Mouse (Mus musculus) hindbrain, embryonic 14.5 days (tissue): ENCODE results near the gene Ubash3a. TPM values are rescaled to one million over a fixed set of nuclear protein-coding genes. Genes with fewer than 3 reads are reported as not detected.
"Not testable (repeated sequence)": the region's sequence is repeated elsewhere in the genome, so short reads cannot be mapped to it uniquely, and the experiment has no call there.

Experiments used
- ATAC-seq: fragments of 200-750 bp; cut with Nextera tagmentation; 2 replicates; pipeline ENCODE4 v1.8.0; 2017; ENCODE audit warnings: moderate number of reproducible peaks, mild to moderate bottlenecking, moderate TSS enrichment, moderate library complexity; ENCODE audit not compliant: low FRiP score
- DNase-seq: peaks from one replicate; pipeline ENCODE4 v3.0.0-alpha.2; 2015; ENCODE audit warnings: low spot score
- H3K27ac ChIP-seq: fragments of 300-500 bp; sonication (generic); 2 replicates; pipeline ENCODE4 v1.5.1; 2014; ENCODE audit warnings: mild to moderate bottlenecking, moderate library complexity
- H3K27me3 ChIP-seq: fragments of 300-500 bp; sonication (generic); 2 replicates; pipeline ENCODE4 v1.6.1; 2014; ENCODE audit warnings: mild to moderate bottlenecking, low read length, mixed read lengths; ENCODE audit not compliant: control insufficient read depth, insufficient read depth
- H3K36me3 ChIP-seq: fragments of 300-500 bp; sonication (generic); replicated peaks from 2 replicates; pipeline ENCODE4 v1.6.1; 2014; ENCODE audit not compliant: control insufficient read depth, insufficient read depth
- H3K4me1 ChIP-seq: fragments of 300-500 bp; sonication (generic); replicated peaks from 2 replicates; pipeline ENCODE4 v1.6.1; 2014; ENCODE audit warnings: antibody characterized with exemption, low read length, mixed read lengths; ENCODE audit not compliant: control insufficient read depth, insufficient read depth
- H3K4me2 ChIP-seq: fragments of 300-500 bp; sonication (generic); replicated peaks from 2 replicates; pipeline ENCODE4 v1.6.1; 2014; ENCODE audit warnings: mild to moderate bottlenecking, moderate library complexity
- H3K4me3 ChIP-seq: fragments of 300-500 bp; sonication (generic); replicated peaks from 2 replicates; pipeline ENCODE4 v1.5.1; 2014; ENCODE audit warnings: mild to moderate bottlenecking, low read length
- H3K9ac ChIP-seq: fragments of 300-500 bp; sonication (generic); 2 replicates; pipeline ENCODE4 v1.6.1; 2014
- H3K9me3 ChIP-seq: fragments of 300-500 bp; sonication (generic); 2 replicates; pipeline ENCODE4 v1.6.1; 2016; ENCODE audit warnings: low read length; ENCODE audit not compliant: control insufficient read depth
- WGBS: fragments of 180-500 bp; shearing (Covaris S2); extraction: QIAGEN DNeasy Blood & Tissue Kit; methylation state at CpG from one replicate; pipeline ENCODE4 v1.1.7; 2014; 5-methylcytosine and 5-hydroxymethylcytosine counted together
- polyA plus RNA-seq: library from polyadenylated mRNA; unstranded; fragments of >200 nt; fragmentation: Nextera tagmentation; extraction: Ambion mirVana; gene quantifications from 2 replicates; pipeline ENCODE4 v1.2.1, GENCODE M21; 2014

The Ubash3a gene
- polyA plus RNA-seq, 1 experiment from 2014 or later: not detected

DNA sequence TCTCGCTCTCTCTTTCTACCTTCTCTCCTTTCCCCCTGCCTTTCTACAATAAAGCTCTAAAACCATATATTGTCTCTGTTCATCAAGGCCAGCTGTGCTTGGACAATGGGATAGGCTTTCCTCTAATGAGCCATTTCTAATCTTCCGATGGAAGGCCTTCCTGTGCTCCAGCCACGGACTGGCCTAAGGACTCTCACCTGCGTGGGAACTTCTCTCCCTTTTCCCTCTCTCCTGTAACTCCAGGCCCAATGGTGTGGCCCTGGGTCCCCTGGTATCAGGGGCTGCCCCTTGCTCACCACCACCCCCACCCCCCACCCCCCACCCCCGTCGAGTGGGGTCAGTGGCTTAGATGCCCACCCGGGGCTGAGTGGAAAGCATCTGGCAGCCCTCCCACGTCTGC lies 63.1 kb downstream of the Ubash3a start:
- H3K36me3 ChIP-seq, H3K4me3 ChIP-seq, DNase-seq, ATAC-seq, H3K27ac ChIP-seq, H3K4me1 ChIP-seq, H3K9me3 ChIP-seq, H3K9ac ChIP-seq, H3K27me3 ChIP-seq, H3K4me2 ChIP-seq: not testable (repeated sequence)
- 84% methylated on average over 8 of the region's 8 CpGs for WGBS

DNA sequence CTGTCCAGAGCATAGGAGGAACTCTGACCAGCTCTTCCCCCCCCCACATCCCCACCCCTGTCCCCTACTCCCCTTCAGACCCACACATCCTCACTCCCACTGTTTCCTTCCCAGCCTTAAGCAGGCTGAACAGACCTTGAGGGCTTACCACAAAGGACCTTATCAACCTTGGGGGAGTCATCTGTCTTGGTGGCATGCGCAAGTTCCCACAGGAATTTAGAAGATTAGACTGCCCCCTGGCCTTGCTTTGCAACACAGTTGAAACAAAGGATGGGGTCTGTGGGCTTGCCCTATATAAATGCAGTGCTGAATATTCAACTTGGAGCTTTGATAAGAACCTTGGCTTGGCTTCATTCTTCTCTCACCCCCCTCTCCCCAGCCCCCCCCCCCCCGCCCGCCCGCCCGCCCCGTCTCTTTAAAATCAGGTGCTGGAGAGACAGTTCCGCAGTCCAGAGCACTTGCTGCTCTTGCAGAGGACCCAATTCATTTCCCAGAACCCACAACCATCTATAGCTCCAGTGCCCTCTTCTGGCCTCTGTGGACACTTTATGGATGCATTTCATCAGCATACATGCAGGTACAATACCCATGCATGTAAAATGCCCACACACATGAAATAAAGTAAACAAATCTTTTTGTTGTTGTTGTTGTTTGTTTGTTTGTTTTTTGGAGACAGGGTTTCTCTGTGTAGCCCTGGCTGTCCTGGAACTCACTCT lies 63.6 kb downstream of the Ubash3a start:
- Histone ChIP-seq H3K4me1 (no peaks in the 10 kb centered on the region), H3K4me3 (no peak overlapping the region), H3K36me3 (no peaks in the 10 kb centered on the region), H3K9ac (no peak overlapping the region), H3K9me3 (no peaks in the 10 kb centered on the region), H3K27me3 (no peaks in the 10 kb centered on the region), H3K27ac (no peak overlapping the region), H3K4me2 (no peak overlapping the region)
- ATAC-seq: no peak
- WGBS: 57% methylated on average over 6 of the region's 7 CpGs
- DNase-seq: no peak

DNA sequence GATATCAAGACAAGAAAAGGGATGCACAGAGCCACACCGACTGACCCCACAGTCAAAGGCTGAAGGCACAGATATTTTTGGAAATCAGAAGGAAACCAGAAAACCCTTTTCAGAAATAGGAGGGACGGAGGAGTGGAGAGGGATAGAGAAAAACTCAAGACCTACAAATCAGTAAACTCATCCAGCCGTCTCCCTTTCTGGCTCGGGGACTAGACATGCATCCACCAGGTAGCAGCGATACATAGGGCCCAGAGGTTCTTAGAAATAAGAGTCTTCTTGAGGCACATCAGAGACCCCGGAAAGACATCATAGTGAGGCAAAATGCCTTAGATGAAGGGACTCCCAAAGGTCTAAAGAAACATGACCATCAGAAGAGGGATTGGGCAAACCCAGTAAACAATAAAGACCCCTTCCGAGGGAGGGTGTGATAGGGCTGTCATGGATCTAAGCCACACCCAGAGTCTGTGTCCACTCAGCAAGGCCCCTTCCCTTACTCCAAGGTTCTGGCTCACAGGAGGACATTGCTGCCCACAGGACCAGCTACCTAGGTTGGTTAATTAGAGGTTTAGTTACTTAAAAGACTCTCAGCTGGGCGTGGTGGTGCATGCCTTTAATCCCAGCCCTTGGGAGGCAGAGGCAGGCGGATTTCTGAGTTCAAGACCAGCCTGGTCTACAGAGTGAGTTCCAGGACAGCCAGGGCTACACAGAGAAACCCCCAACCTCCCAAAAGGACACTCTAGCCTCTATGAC lies 64.9 kb downstream of the Ubash3a start:
- no peak for ATAC-seq
- DNase-seq: no peak

DNA sequence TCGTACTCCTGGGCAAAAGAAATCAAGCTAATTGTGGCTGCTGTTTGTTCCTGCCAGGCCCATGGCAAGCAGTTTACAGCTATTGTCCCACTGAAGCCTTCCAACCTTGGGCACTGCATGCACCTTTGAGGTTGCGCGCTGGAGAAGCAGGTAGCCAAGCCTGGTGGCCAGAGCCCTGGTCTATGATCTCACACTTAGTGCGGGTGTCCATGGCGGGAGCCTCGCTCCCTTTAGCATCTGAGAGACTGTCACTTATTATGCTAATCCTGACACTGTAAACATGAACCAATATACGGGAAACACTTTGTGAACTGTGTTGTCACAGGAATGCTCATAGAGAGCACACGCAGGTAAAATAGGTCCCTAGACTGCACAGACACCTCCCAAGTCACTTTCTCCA lies 66.0 kb downstream of the Ubash3a start:
- H3K9me3 ChIP-seq: no peaks in the 10 kb centered on the region
- no peak overlapping the region for H3K27ac ChIP-seq
- WGBS: 90% methylated on average over 8 of the region's 8 CpGs
- H3K9ac ChIP-seq: no peak overlapping the region
- no peak for ATAC-seq
- H3K4me3 ChIP-seq: no peak overlapping the region
- no peak for DNase-seq
- H3K36me3 ChIP-seq: no peaks in the 10 kb centered on the region
- no peak overlapping the region for H3K4me2 ChIP-seq
- no peaks in the 10 kb centered on the region for H3K27me3 ChIP-seq
- peaks cover 6% of the 10 kb centered on the region; the same call in 1 of the 2 replicates for H3K4me1 ChIP-seq

More for the DNA sequence above, 64.9 kb downstream of the Ubash3a start:
- H3K9me3 ChIP-seq: no peaks in the 10 kb centered on the region
- no peak overlapping the region for H3K9ac ChIP-seq
- H3K36me3 ChIP-seq: no peaks in the 10 kb centered on the region
- H3K27ac ChIP-seq: no peak overlapping the region
- no peak overlapping the region for H3K4me3 ChIP-seq
- 87% methylated on average over 9 of the region's 9 CpGs for WGBS
- H3K4me1 ChIP-seq: peaks cover 3% of the 10 kb centered on the region; the same call in 1 of the 2 replicates
- no peak overlapping the region for H3K4me2 ChIP-seq
- no peaks in the 10 kb centered on the region for H3K27me3 ChIP-seq

DNA sequence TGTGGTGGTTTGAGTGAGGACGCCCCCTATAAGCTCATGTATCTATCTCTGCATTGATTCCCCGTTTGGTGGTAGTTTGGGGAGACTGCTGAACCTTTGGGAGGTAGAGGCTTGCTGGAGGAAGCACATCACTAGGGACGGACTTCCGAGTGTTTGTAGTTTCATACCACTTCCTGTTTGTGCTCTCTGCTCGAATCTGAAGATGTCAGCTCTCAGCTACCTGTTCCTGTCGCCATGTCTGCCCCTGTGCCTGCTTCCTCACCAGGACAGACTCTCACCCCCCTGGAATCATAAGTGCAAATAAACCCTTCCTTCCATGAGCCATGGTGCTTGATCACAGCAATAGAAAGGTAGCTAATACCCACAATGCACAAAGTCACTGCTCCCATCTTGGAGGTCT lies 67.5 kb downstream of the Ubash3a start:
- WGBS: 81% methylated on average over 6 of the region's 6 CpGs

GRCm38 (mm10) chr17:31276207-31276921 lies 68.7 kb downstream of the Ubash3a start:
- H3K4me1 ChIP-seq: peaks cover 6% of the 10 kb centered on the region; the same call in 1 of the 2 replicates

More for the DNA sequence above, 67.5 kb downstream of the Ubash3a start:
- H3K27ac ChIP-seq: no peak overlapping the region
- H3K4me3 ChIP-seq: no peak overlapping the region
- DNase-seq (no peak), ATAC-seq (no peak)
- H3K36me3 ChIP-seq: no peaks in the 10 kb centered on the region
- peaks cover 6% of the 10 kb centered on the region; the same call in 1 of the 2 replicates for H3K4me1 ChIP-seq
- no peaks in the 10 kb centered on the region for H3K9me3 ChIP-seq
- no peaks in the 10 kb centered on the region for H3K27me3 ChIP-seq
- H3K4me2 ChIP-seq: no peak overlapping the region
- H3K9ac ChIP-seq: no peak overlapping the region

GRCm38 (mm10) chr17:31276922-31277918 lies 69.5 kb downstream of the Ubash3a start, which contains the start of gene Rsph1:
Gene Rsph1 (minus strand): TSS chr17:31277383.
- Histone ChIP-seq H3K4me3 (peak within 1 kb of the TSS; percentile 38), H3K36me3 (no peaks in the 10 kb centered on the region), H3K4me2 (peak within 1 kb of the TSS; percentile 77), H3K9me3 (no peaks in the 10 kb centered on the region), H3K27ac (no peak within 1 kb of the TSS), H3K4me1 (peaks cover 6% of the 10 kb centered on the region; the same call in 1 of the 2 replicates), H3K9ac (peak within 1 kb of the TSS; percentile 34), H3K27me3 (no peaks in the 10 kb centered on the region)
- 10% methylated on average over 44 of the region's 44 CpGs for WGBS
- ATAC-seq (peak; percentile 92), DNase-seq (peak; percentile 96)

More at GRCm38 (mm10) chr17:31276207-31276921, 68.7 kb downstream of the Ubash3a start:
- H3K36me3 ChIP-seq: no peaks in the 10 kb centered on the region
- H3K9me3 ChIP-seq: no peaks in the 10 kb centered on the region
- H3K4me2 ChIP-seq: peak overlapping the region; percentile 77
- no peaks in the 10 kb centered on the region for H3K27me3 ChIP-seq
- peak overlapping the region; percentile 34 for H3K9ac ChIP-seq
- DNase-seq (no peak), ATAC-seq (no peak)
- peak overlapping the region; percentile 38 for H3K4me3 ChIP-seq
- WGBS: 23% methylated on average over 8 of the region's 9 CpGs
- H3K27ac ChIP-seq: no peak overlapping the region

- 79% methylated on average over 4 of the region's 4 CpGs for WGBS
- DNase-seq (no peak), ATAC-seq (no peak)
- Histone ChIP-seq H3K27me3 (no peaks in the 10 kb centered on the region), H3K4me2 (no peak overlapping the region), H3K9ac (no peak overlapping the region), H3K4me3 (no peak overlapping the region), H3K4me1 (peaks cover 13% of the 10 kb centered on the region; the same call in 1 of the 2 replicates), H3K27ac (no peak overlapping the region), H3K36me3 (no peaks in the 10 kb centered on the region), H3K9me3 (no peaks in the 10 kb centered on the region)
Measured at GRCm38 (mm10) chr17:31277931-31278330, 70.3 kb downstream of the Ubash3a start.
